Mouse (Mus musculus): ENCODE results near the gene Ftl1. TPM values are rescaled to one million over a fixed set of nuclear protein-coding genes. Genes with fewer than 3 reads are reported as not detected.

The Ftl1 gene
- polyA plus RNA-seq, 1 experiment from 2014 or later, result 4,912 TPM

GRCm38 (mm10) chr7:45443526-45444420, 15.9 kb downstream of the Ftl1 start:
- Histone ChIP-seq H3K27ac (ENCODE audit: low read length) (no peak overlapping the region), H3K4me1 (replicated peaks; ENCODE audit: control insufficient read depth, insufficient read depth, low read length) (no peaks in the 10 kb centered on the region; the same call in 1 of the 2 replicates), H3K27me3 (ENCODE audit: control insufficient read depth, insufficient read depth, low read depth, low read length) (no peaks in the 10 kb centered on the region), H3K4me3 (ENCODE audit: low read length) (no peak overlapping the region), H3K36me3 (ENCODE audit: control insufficient read depth, insufficient read depth, low read length) (peaks cover 43% of the 10 kb centered on the region), H3K9ac (ENCODE audit: low read length) (no peak overlapping the region), H3K9me3 (ENCODE audit: control insufficient read depth, low read length) (no peaks in the 10 kb centered on the region), H3K4me2 (ENCODE audit: low read depth, low read length) (no peak overlapping the region)
- whole genome bisulfite sequencing, result 67% methylated on average over 22 of the region's 22 CpGs
- no peak for ATAC-seq (ENCODE audit: low read depth)

DNA sequence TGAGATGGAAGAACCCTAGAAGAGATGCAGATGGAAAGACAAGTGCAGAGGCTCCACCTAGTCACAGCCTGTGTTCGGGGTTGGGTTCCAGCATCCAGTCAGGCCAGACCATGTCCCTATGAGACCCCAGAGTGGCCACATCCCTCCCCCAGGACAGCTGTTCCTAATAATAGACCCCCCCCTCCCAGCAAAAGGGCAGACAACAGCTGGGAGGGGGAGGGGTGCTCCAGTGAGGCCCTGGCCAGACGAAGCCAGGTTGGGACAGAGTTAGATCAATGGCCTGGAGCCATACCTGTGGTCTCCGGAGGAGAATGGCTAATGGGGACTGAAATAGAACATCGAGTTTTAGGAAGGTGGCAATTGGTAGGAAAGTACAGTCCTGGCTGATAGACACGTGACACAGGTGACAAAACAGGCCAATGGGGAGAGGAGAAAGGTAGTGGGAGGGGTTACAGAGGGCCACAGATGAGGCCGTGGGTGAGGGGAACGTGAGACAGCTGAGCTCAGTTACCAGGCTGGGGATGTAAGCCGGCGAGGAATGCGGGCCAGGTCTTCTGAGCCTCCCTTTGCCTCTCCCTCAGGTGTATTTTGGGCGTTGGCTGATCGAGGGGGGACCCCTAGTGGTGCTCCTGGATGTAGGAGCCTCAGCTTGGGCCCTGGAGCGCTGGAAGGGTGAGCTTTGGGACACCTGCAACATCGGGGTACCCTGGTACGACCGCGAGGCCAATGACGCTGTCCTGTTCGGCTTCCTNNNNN, 22.0 kb downstream of the Ftl1 start, which contains the start of gene Ruvbl2:
TSS of gene Ruvbl2 (minus strand) at position 576 of the 756 bp plus-strand sequence.
- Histone ChIP-seq H3K4me3 (ENCODE audit: low read length) (no peak within 1 kb of the TSS), H3K9me3 (ENCODE audit: control insufficient read depth, low read length) (no peaks in the 10 kb centered on the region), H3K27ac (ENCODE audit: low read length) (no peak within 1 kb of the TSS), H3K36me3 (ENCODE audit: control insufficient read depth, insufficient read depth, low read length) (peaks cover 11% of the 10 kb centered on the region), H3K9ac (ENCODE audit: low read length) (peak within 1 kb of the TSS; percentile 35), H3K27me3 (ENCODE audit: control insufficient read depth, insufficient read depth, low read depth, low read length) (no peaks in the 10 kb centered on the region), H3K4me2 (ENCODE audit: low read depth, low read length) (peak within 1 kb of the TSS; percentile 18), H3K4me1 (replicated peaks; ENCODE audit: control insufficient read depth, insufficient read depth, low read length) (peaks cover 33% of the 10 kb centered on the region)
- 22% methylated on average over 19 of the region's 19 CpGs for WGBS
- ATAC-seq (ENCODE audit: low read depth), result no peak

GRCm38 (mm10) chr7:45437046-45437445, 22.6 kb downstream of the Ftl1 start:
- 48% methylated on average over 6 of the region's 6 CpGs for WGBS
- no peaks in the 10 kb centered on the region for H3K9me3 ChIP-seq (ENCODE audit: control insufficient read depth, low read length)
- ATAC-seq (ENCODE audit: low read depth), result no peak
- H3K4me3 ChIP-seq (ENCODE audit: low read length), result no peak overlapping the region
- H3K9ac ChIP-seq (ENCODE audit: low read length), result peak overlapping the region; percentile 35
- peak overlapping the region; percentile 16 for H3K4me2 ChIP-seq (ENCODE audit: low read depth, low read length)
- no peak overlapping the region for H3K27ac ChIP-seq (ENCODE audit: low read length)
- H3K4me1 ChIP-seq (replicated peaks; ENCODE audit: control insufficient read depth, insufficient read depth, low read length), result peaks cover 33% of the 10 kb centered on the region
- H3K27me3 ChIP-seq (ENCODE audit: control insufficient read depth, insufficient read depth, low read depth, low read length), result no peaks in the 10 kb centered on the region
- peaks cover 11% of the 10 kb centered on the region for H3K36me3 ChIP-seq (ENCODE audit: control insufficient read depth, insufficient read depth, low read length)

- no peak overlapping the region for H3K27ac ChIP-seq (ENCODE audit: low read length)
- H3K9ac ChIP-seq (ENCODE audit: low read length), result peak overlapping the region; percentile 26; the same call in 1 of the 2 replicates
- no peak for ATAC-seq (ENCODE audit: low read depth)
- H3K4me1 ChIP-seq (replicated peaks; ENCODE audit: control insufficient read depth, insufficient read depth, low read length), result peaks cover 33% of the 10 kb centered on the region
- no peaks in the 10 kb centered on the region for H3K27me3 ChIP-seq (ENCODE audit: control insufficient read depth, insufficient read depth, low read depth, low read length)
- peak overlapping the region; percentile 75 for H3K4me2 ChIP-seq (ENCODE audit: low read depth, low read length)
- 79% methylated on average over 5 of the region's 5 CpGs for WGBS
- H3K36me3 ChIP-seq (ENCODE audit: control insufficient read depth, insufficient read depth, low read length), result peaks cover 14% of the 10 kb centered on the region
- no peak overlapping the region for H3K4me3 ChIP-seq (ENCODE audit: low read length)
- no peaks in the 10 kb centered on the region for H3K9me3 ChIP-seq (ENCODE audit: control insufficient read depth, low read length)
Observed at GRCm38 (mm10) chr7:45436444-45436843, 23.2 kb downstream of the Ftl1 start.

DNA sequence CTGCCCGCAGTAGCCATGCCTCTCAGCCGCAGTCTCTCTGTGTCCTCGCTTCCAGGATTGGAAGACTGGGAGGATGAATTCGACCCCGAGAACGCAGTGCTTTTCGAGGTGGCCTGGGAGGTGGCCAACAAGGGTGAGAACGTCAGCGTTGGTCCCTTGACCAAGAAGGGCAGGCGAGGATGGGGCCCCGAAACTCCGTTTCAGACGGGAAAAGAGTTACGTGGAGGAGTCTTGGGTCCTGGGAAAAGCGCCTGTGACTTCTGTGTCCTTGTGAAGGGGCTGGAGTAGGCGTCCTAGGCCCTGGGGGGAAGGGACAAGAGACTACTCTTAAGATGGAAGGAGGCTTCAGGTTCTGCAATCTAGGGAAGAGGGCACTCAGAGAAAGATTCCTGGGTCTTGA, 24.6 kb downstream of the Ftl1 start:
- Histone ChIP-seq H3K4me3 (ENCODE audit: low read length) (peak overlapping the region; percentile 69), H3K9ac (ENCODE audit: low read length) (peak overlapping the region; percentile 89), H3K9me3 (ENCODE audit: control insufficient read depth, low read length) (no peaks in the 10 kb centered on the region), H3K27me3 (ENCODE audit: control insufficient read depth, insufficient read depth, low read depth, low read length) (no peaks in the 10 kb centered on the region), H3K4me1 (replicated peaks; ENCODE audit: control insufficient read depth, insufficient read depth, low read length) (peaks cover 33% of the 10 kb centered on the region), H3K36me3 (ENCODE audit: control insufficient read depth, insufficient read depth, low read length) (peaks cover 10% of the 10 kb centered on the region), H3K27ac (ENCODE audit: low read length) (peak overlapping the region; percentile 92), H3K4me2 (ENCODE audit: low read depth, low read length) (peak overlapping the region; percentile 75)
- 1% methylated on average over 16 of the region's 16 CpGs for WGBS
- ATAC-seq (ENCODE audit: low read depth), result no peak

GRCm38 (mm10) chr7:45434203-45435015, 25.3 kb downstream of the Ftl1 start, which contains the start of gene Gys1:
Gene Gys1 (plus strand): TSS chr7:45434844.
- Histone ChIP-seq H3K4me2 (ENCODE audit: low read depth, low read length) (peak within 1 kb of the TSS; percentile 87), H3K27ac (ENCODE audit: low read length) (peak within 1 kb of the TSS; percentile 92), H3K4me3 (ENCODE audit: low read length) (peak within 1 kb of the TSS; percentile 88), H3K9me3 (ENCODE audit: control insufficient read depth, low read length) (no peaks in the 10 kb centered on the region), H3K9ac (ENCODE audit: low read length) (peak within 1 kb of the TSS; percentile 89), H3K4me1 (replicated peaks; ENCODE audit: control insufficient read depth, insufficient read depth, low read length) (peaks cover 33% of the 10 kb centered on the region), H3K27me3 (ENCODE audit: control insufficient read depth, insufficient read depth, low read depth, low read length) (no peaks in the 10 kb centered on the region), H3K36me3 (ENCODE audit: control insufficient read depth, insufficient read depth, low read length) (peaks cover 5% of the 10 kb centered on the region; the same call in 1 of the 2 replicates)
- under 1% methylated on average over 45 of the region's 45 CpGs for WGBS
- ATAC-seq (ENCODE audit: low read depth), result peak; percentile 98

DNA sequence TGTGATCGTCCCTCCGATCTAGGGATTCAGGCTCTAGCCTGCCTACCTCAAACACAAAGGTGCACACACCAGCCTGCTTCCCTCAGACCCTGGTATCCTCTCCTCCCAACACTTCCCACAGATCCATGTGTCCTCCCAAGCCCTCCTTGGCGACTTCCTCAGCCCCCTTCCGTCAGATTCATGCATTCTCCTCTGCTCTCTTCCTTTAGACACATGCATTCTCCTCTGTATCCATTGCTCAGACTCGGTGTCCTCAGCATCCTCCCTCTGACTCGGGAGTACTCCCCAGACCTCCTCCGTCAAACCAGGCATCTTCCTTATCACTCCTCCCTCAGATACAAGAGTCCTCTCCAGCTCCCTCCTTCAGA, 25.9 kb downstream of the Ftl1 start:
- Histone ChIP-seq H3K4me3 (ENCODE audit: low read length) (peak overlapping the region; percentile 88), H3K27ac (ENCODE audit: low read length) (peak overlapping the region; percentile 86), H3K9ac (ENCODE audit: low read length) (peak overlapping the region; percentile 87), H3K4me1 (replicated peaks; ENCODE audit: control insufficient read depth, insufficient read depth, low read length) (peaks cover 33% of the 10 kb centered on the region), H3K9me3 (ENCODE audit: control insufficient read depth, low read length) (no peaks in the 10 kb centered on the region), H3K36me3 (ENCODE audit: control insufficient read depth, insufficient read depth, low read length) (peaks cover 8% of the 10 kb centered on the region; the same call in 1 of the 2 replicates), H3K4me2 (ENCODE audit: low read depth, low read length) (peak overlapping the region; percentile 87), H3K27me3 (ENCODE audit: control insufficient read depth, insufficient read depth, low read depth, low read length) (no peaks in the 10 kb centered on the region)
- no peak for ATAC-seq (ENCODE audit: low read depth)
- WGBS, result under 1% methylated on average over 7 of the region's 7 CpGs

DNA sequence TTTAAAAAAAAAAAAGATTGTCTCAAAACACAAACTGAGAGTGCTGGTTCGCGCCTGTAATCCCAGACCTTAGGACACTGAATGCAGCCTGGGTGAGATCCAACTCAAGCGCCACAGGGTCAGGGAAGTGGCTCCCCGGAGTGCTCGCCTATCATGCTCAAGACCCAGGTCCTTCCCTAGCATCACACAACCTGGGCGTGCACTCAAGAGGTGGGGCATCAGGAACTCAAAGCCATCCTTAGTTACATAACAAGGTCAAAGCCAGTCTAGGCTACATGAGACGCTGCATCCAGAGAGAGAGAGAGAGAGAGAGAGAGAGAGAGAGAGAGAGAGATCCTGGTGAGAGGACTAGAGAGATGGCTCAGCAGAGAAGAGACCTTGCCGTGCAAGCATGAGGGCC, 33.1 kb downstream of the Ftl1 start:
- no peak for ATAC-seq (ENCODE audit: low read depth)
- Histone ChIP-seq H3K9me3 (ENCODE audit: control insufficient read depth, low read length) (no peaks in the 10 kb centered on the region), H3K4me3 (ENCODE audit: low read length) (no peak overlapping the region), H3K27ac (ENCODE audit: low read length) (no peak overlapping the region), H3K4me1 (replicated peaks; ENCODE audit: control insufficient read depth, insufficient read depth, low read length) (no peaks in the 10 kb centered on the region), H3K36me3 (ENCODE audit: control insufficient read depth, insufficient read depth, low read length) (peaks cover 34% of the 10 kb centered on the region), H3K27me3 (ENCODE audit: control insufficient read depth, insufficient read depth, low read depth, low read length) (no peaks in the 10 kb centered on the region), H3K4me2 (ENCODE audit: low read depth, low read length) (no peak overlapping the region), H3K9ac (ENCODE audit: low read length) (no peak overlapping the region)
- WGBS, result 73% methylated on average over 8 of the region's 8 CpGs
